23 mouse cellular contexts compared by ENCODE assay signal in the genomic region with DNA sequence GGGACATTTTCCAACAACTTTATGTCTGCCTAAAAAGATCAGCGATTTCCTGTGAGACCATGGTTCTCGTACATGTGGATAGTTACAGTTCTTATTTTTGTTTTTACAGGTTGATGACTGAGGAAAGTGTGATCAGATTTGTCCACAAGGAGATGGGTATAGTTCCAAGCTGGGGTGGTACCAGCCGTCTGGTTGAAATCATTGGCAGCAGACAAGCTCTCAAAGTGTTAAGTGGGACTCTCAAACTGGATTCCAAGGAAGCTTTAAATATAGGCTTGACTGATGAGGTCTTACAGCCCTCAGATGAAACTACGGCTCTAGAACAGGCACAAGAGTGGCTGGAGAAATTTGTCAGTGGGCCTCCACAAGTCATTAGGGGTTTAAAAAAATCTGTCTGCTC. TPM values are rescaled to one million over a fixed set of nuclear protein-coding genes. Genes with fewer than 3 reads are reported as not detected.
A peak's percentile ranks its signal among the peaks of the same experiment; 100 is the strongest.
DNase-seq lines count a peak whose midpoint lies in the region; ATAC-seq and TF ChIP-seq lines count a peak whose summit lies in the region.
"Had no signal": no experiment of that assay in that cellular context is flagged by ENCODE, and none has a peak within 500 bp of the region (broad histone marks: within the 10 kb centered on the region; RNA-seq: fewer than 3 reads in every experiment).

No protein-coding gene starts in this region.

- H3K9ac ChIP-seq in forebrain, postnatal 0 days: no peak overlapping the region
- H3K9ac ChIP-seq in forebrain, embryonic 11.5 days (ENCODE audit: low read length): no peak overlapping the region
- H3K9ac ChIP-seq: embryonic facial prominence, embryonic 12.5 days; forebrain, embryonic 12.5 days; heart, embryonic 13.5 days; hindbrain, embryonic 12.5 days had no signal

- H3K27ac ChIP-seq in forebrain, postnatal 0 days (ENCODE audit: low read depth, low read length): no peak overlapping the region
- no peak overlapping the region for H3K27ac ChIP-seq in forebrain, embryonic 11.5 days (ENCODE audit: low read depth, low read length)
- H3K27ac ChIP-seq: embryonic facial prominence, embryonic 12.5 days; forebrain, embryonic 12.5 days; heart, embryonic 13.5 days; hindbrain, embryonic 12.5 days had no signal

- 85% methylated on average over 4 of the region's 4 CpGs for WGBS in forebrain, postnatal 0 days
- WGBS in forebrain, embryonic 11.5 days: 94% methylated on average over 4 of the region's 4 CpGs

- no peak for DNase-seq in forebrain, postnatal 0 days
- no peak for DNase-seq in forebrain, embryonic 11.5 days (ENCODE audit: low spot score)
- peak; percentile 19 to 41 for DNase-seq in left cerebral cortex, postnatal 14 days (ENCODE audit: low spot score in 2 of 2)
- no peak for DNase-seq in left cerebral cortex, postnatal 4 days
- peak; percentile 30 for DNase-seq in brain, adult 2 months (ENCODE audit: low read depth, low spot score)
- DNase-seq in right cerebral cortex, postnatal 4 days: peak; percentile 51
- DNase-seq in cerebellum, postnatal 4 days (ENCODE audit: low spot score in 2 of 2): no peak
- DNase-seq: adrenal gland, adult 8-10 months; adrenal gland, postnatal 36 days; B cell, adult 2 months; cerebellum, adult 11 months; cerebellum, adult 8-10 months; gastrocnemius, postnatal 14 days; heart, postnatal 4 days had no signal

- no peak for TF ChIP-seq CTCF in forebrain, postnatal 0 days (IDR thresholded peaks at IDR 0.05; ENCODE audit: low read depth)

- H3K4me3 ChIP-seq in forebrain, postnatal 0 days (ENCODE audit: low read depth, low read length): no peak overlapping the region
- H3K4me3 ChIP-seq in forebrain, embryonic 11.5 days (ENCODE audit: low read depth, low read length): no peak overlapping the region
- H3K4me3 ChIP-seq: embryonic facial prominence, embryonic 12.5 days; forebrain, embryonic 12.5 days; heart, embryonic 13.5 days; hindbrain, embryonic 12.5 days had no signal

- intact Hi-C loops in left cerebral cortex, postnatal 14 days (cut with DNase I): no loop called here
- intact Hi-C loops in left cerebral cortex, postnatal 4 days (cut with DNase I): no loop called here

- H3K9me3 ChIP-seq in forebrain, postnatal 0 days (ENCODE audit: low read length): no peaks in the 10 kb centered on the region
- no peaks in the 10 kb centered on the region for H3K9me3 ChIP-seq in forebrain, embryonic 11.5 days (ENCODE audit: control insufficient read depth, low read length)
- H3K9me3 ChIP-seq: embryonic facial prominence, embryonic 12.5 days; forebrain, embryonic 12.5 days; G1E; heart, embryonic 13.5 days; hindbrain, embryonic 12.5 days had no signal

- H3K4me1 ChIP-seq in forebrain, postnatal 0 days (ENCODE audit: insufficient read depth): no peaks in the 10 kb centered on the region
- H3K4me1 ChIP-seq in forebrain, embryonic 11.5 days (replicated peaks; ENCODE audit: control insufficient read depth, insufficient read depth, low read length): no peaks in the 10 kb centered on the region
- H3K4me1 ChIP-seq: embryonic facial prominence, embryonic 12.5 days; forebrain, embryonic 12.5 days; hindbrain, embryonic 12.5 days had no signal

- peaks cover 15% of the 10 kb centered on the region for H3K36me3 ChIP-seq in forebrain, postnatal 0 days (ENCODE audit: insufficient read depth)
- H3K36me3 ChIP-seq in forebrain, embryonic 11.5 days (ENCODE audit: control insufficient read depth, insufficient read depth, low read length): peaks cover 3% of the 10 kb centered on the region; the same call in 1 of the 2 replicates

- ATAC-seq in forebrain, postnatal 0 days: peak; percentile 10; the same call in 1 of the 2 replicates
- no peak for ATAC-seq in forebrain, embryonic 11.5 days (replicated peaks; ENCODE audit: low FRiP score)
- ATAC-seq: CD4-positive, CD25-positive, alpha-beta regulatory T cell, adult 4 months; forebrain, embryonic 16.5 days; hindbrain, embryonic 16.5 days; inflammation-experienced regulatory T-cells, adult 6 months had no signal

- H3K4me2 ChIP-seq in forebrain, postnatal 0 days (ENCODE audit: low read depth): no peak overlapping the region
- no peak overlapping the region for H3K4me2 ChIP-seq in forebrain, embryonic 11.5 days (ENCODE audit: low read depth, low read length, severe bottlenecking)
- H3K4me2 ChIP-seq: embryonic facial prominence, embryonic 12.5 days; forebrain, embryonic 12.5 days; heart, embryonic 13.5 days; hindbrain, embryonic 12.5 days had no signal

- H3K27me3 ChIP-seq in forebrain, postnatal 0 days (ENCODE audit: insufficient read depth, low read length): no peaks in the 10 kb centered on the region
- no peaks in the 10 kb centered on the region for H3K27me3 ChIP-seq in forebrain, embryonic 11.5 days (ENCODE audit: control insufficient read depth, insufficient read depth, low read length)
- H3K27me3 ChIP-seq: embryonic facial prominence, embryonic 12.5 days; forebrain, embryonic 12.5 days; heart, embryonic 13.5 days; hindbrain, embryonic 12.5 days had no signal

RNA-seq across cellular contexts. Expression of a gene that starts 18.0 kb away (rescaled TPM):
- total RNA-seq in forebrain, postnatal 0 days (2014; rRNA removed): 68.9 and 79.4 TPM in 2 replicates
- polyA plus RNA-seq in forebrain, postnatal 0 days (2015; fragmentation: Nextera tagmentation; extraction: Ambion mirVana): 57.0 and 61.9 TPM in 2 replicates
- 56.5 and 62.1 TPM in 2 replicates for polyA plus RNA-seq in forebrain, embryonic 11.5 days (2014; fragmentation: Nextera tagmentation; extraction: Ambion mirVana)
- 10 to 100 TPM; 84.8 to 89.4 TPM for total RNA-seq in left cerebral cortex, postnatal 14 days (2021)
- 10 to 100 TPM; 81.5 to 85.9 TPM for total RNA-seq in left cerebral cortex, postnatal 4 days (2021)

RNA-seq across cellular contexts. Expression of a gene that starts 31.3 kb away (rescaled TPM):
- 16.1 and 16.2 TPM in 2 replicates for total RNA-seq in forebrain, postnatal 0 days (2014; rRNA removed)
- 19.6 and 22.4 TPM in 2 replicates for polyA plus RNA-seq in forebrain, postnatal 0 days (2015; fragmentation: Nextera tagmentation; extraction: Ambion mirVana)
- polyA plus RNA-seq in forebrain, embryonic 11.5 days (2014; fragmentation: Nextera tagmentation; extraction: Ambion mirVana): 29.4 and 32.2 TPM in 2 replicates
- 10 to 100 TPM; 24.4 to 27.8 TPM for total RNA-seq in left cerebral cortex, postnatal 14 days (2021)
- 10 to 100 TPM; 19.2 to 22.8 TPM for total RNA-seq in left cerebral cortex, postnatal 4 days (2021)

Comparison
In these comparisons a context has a peak if more than half of its experiments do, and no peak if none do; other contexts are left out.
1. DNase-seq: peak in left cerebral cortex, postnatal 14 days (2 of 2), brain, adult 2 months (single experiment) and right cerebral cortex, postnatal 4 days (single experiment); none in forebrain, postnatal 0 days (single experiment), forebrain, embryonic 11.5 days (single experiment), left cerebral cortex, postnatal 4 days (single experiment) and cerebellum, postnatal 4 days (0 of 2).